Mouse (Mus musculus): ENCODE data around the gene 1700029F12Rik.

- TF ChIP-seq CTCF (IDR thresholded peaks at IDR 0.05; ENCODE audit: low read depth) (no peak), EP300 (IDR thresholded peaks at IDR 0.05; ENCODE audit: low read depth) (no peak)
Measured at GRCm38 (mm10) chr13:97063431-97063830, 29.3 kb upstream of the 1700029F12Rik start.

Data from heart, postnatal 0 days (tissue).